Mouse (Mus musculus) intestine, postnatal 0 days (tissue): ENCODE data around the gene Ldlr. TPM values are rescaled to one million over a fixed set of nuclear protein-coding genes. Genes with fewer than 3 reads are reported as not detected.

Experiments used
- ATAC-seq: fragments of 200-750 bp; cut with Nextera tagmentation; 2 replicates; pipeline ENCODE4 v1.8.0; 2017; ENCODE audit warnings: mild to moderate bottlenecking, moderate TSS enrichment, moderate library complexity
- H3K27ac ChIP-seq: fragments of 300-500 bp; sonication (generic); 2 replicates; pipeline ENCODE4 v1.5.1; 2014; ENCODE audit warnings: mild to moderate bottlenecking, low read depth, low read length, moderate library complexity
- H3K27me3 ChIP-seq: fragments of 300-500 bp; sonication (generic); replicated peaks from 2 replicates; pipeline ENCODE4 v1.6.1; 2014; ENCODE audit warnings: low read length, mixed read lengths; ENCODE audit not compliant: control insufficient read depth, insufficient read depth
- H3K36me3 ChIP-seq: fragments of 300-500 bp; sonication (generic); 2 replicates; pipeline ENCODE4 v1.6.1; 2014; ENCODE audit warnings: mild to moderate bottlenecking, moderate library complexity; ENCODE audit not compliant: control insufficient read depth, insufficient read depth
- H3K4me1 ChIP-seq: fragments of 300-500 bp; sonication (generic); replicated peaks from 2 replicates; pipeline ENCODE4 v1.6.1; 2014; ENCODE audit warnings: antibody characterized with exemption, low read length, mixed read lengths; ENCODE audit not compliant: control insufficient read depth, insufficient read depth
- H3K4me2 ChIP-seq: fragments of 300-500 bp; sonication (generic); replicated peaks from 2 replicates; pipeline ENCODE4 v1.6.1; 2014; ENCODE audit warnings: low read depth, mild to moderate bottlenecking, moderate library complexity
- H3K4me3 ChIP-seq: fragments of 300-500 bp; sonication (generic); 2 replicates; pipeline ENCODE4 v1.5.1; 2014; ENCODE audit warnings: low read depth, low read length
- H3K9ac ChIP-seq: fragments of 300-500 bp; sonication (generic); 2 replicates; pipeline ENCODE4 v1.6.1; 2014; ENCODE audit warnings: mild to moderate bottlenecking, low read depth, low read length
- H3K9me3 ChIP-seq: fragments of 300-500 bp; sonication (generic); 2 replicates; pipeline ENCODE4 v1.6.1; 2016; ENCODE audit warnings: mixed run types; ENCODE audit not compliant: control insufficient read depth
- CTCF ChIP-seq: sonication (generic); IDR thresholded peaks from 2 replicates; pipeline ENCODE4 v1.5.1; 2016; ENCODE audit warnings: low read depth, mild to moderate bottlenecking, control low read depth, antibody characterized with exemption, moderate library complexity
- WGBS: fragments of 180-500 bp; shearing (Covaris S2); extraction: QIAGEN DNeasy Blood & Tissue Kit; methylation state at CpG from one replicate; pipeline ENCODE4 v1.1.7; 2014; 5-methylcytosine and 5-hydroxymethylcytosine counted together
- polyA plus RNA-seq: library from polyadenylated mRNA; unstranded; fragments of >200 nt; fragmentation: Nextera tagmentation; extraction: Ambion mirVana; gene quantifications from 2 replicates; pipeline ENCODE4 v1.2.1, GENCODE M21; 2015

The Ldlr gene
- polyA plus RNA-seq, 1 experiment from 2014 or later: 22.8 TPM

DNA sequence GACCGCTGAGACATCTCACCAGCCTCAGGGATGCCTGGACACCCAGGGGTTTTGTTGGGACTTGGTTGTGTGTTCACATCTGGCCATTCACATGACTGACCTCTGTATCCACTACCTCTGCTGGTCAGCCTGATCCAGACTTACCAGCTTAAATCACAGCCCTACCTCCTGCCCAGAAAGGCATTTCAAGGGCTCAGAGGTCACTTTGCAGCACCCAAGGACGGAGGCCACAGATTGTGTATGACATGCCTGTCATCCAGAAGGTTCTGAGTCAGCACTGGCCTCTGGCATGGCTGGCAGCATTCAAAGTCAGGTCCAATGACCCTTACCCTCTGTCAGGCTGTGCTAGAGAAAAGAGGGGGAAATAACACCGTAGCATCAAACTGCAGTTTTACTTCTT, 33.3 kb upstream of the Ldlr start:
- Histone ChIP-seq H3K9ac (no peak overlapping the region), H3K9me3 (no peaks in the 10 kb centered on the region), H3K4me1 (no peaks in the 10 kb centered on the region), H3K27ac (peak overlapping the region; percentile 66; the same call in 1 of the 2 replicates), H3K4me3 (no peak overlapping the region), H3K36me3 (peaks cover 64% of the 10 kb centered on the region), H3K4me2 (no peak overlapping the region), H3K27me3 (no peaks in the 10 kb centered on the region)
- 0 out of 2 replicates have a peak, but pooled peaks have one; percentile 22 for TF ChIP-seq CTCF
- WGBS: 72% methylated on average over 3 of the region's 3 CpGs
- ATAC-seq: no peak

GRCm38 (mm10) chr9:21691862-21692261, 31.4 kb upstream of the Ldlr start:
- no peak overlapping the region for H3K9ac ChIP-seq
- H3K4me2 ChIP-seq: no peak overlapping the region
- H3K27ac ChIP-seq: no peak overlapping the region
- peak; percentile 75 for TF ChIP-seq CTCF
- H3K36me3 ChIP-seq: peaks cover 59% of the 10 kb centered on the region
- H3K4me1 ChIP-seq: no peaks in the 10 kb centered on the region
- ATAC-seq: no peak
- H3K27me3 ChIP-seq: no peaks in the 10 kb centered on the region
- H3K9me3 ChIP-seq: no peaks in the 10 kb centered on the region
- 42% methylated on average over 2 of the region's 2 CpGs for WGBS
- H3K4me3 ChIP-seq: no peak overlapping the region

DNA sequence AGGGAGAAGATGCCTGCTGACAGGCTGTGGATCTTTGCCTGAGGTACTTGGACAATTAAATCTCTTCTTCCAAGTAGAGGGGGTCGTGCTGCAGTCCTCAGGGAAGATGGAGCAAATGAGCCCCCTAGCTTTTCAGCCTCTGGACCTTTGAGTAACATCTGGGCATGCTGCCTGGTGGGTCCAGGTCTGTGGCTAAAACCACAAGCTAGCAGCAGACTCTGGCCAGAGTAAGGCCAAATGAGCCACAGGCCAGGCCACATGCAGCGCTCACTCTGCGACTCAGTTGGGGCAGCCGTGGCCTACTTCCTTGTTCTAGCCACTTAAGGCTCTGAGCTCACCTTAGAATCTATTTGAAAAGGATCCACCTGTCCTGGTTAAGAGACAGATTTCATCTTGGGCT, 30.8 kb upstream of the Ldlr start:
- Histone ChIP-seq H3K9me3 (no peaks in the 10 kb centered on the region), H3K9ac (no peak overlapping the region), H3K27ac (peak overlapping the region; percentile 35; the same call in 1 of the 2 replicates), H3K4me3 (no peak overlapping the region), H3K4me1 (no peaks in the 10 kb centered on the region), H3K27me3 (no peaks in the 10 kb centered on the region), H3K4me2 (no peak overlapping the region), H3K36me3 (peaks cover 57% of the 10 kb centered on the region)
- no peak for ATAC-seq
- TF ChIP-seq CTCF: no peak
- 91% methylated on average over 4 of the region's 4 CpGs for WGBS

GRCm38 (mm10) chr9:21694071-21694470, 29.2 kb upstream of the Ldlr start:
- TF ChIP-seq CTCF: no peak
- Histone ChIP-seq H3K4me3 (no peak overlapping the region), H3K4me1 (no peaks in the 10 kb centered on the region), H3K9ac (no peak overlapping the region), H3K27me3 (no peaks in the 10 kb centered on the region), H3K36me3 (peaks cover 48% of the 10 kb centered on the region), H3K4me2 (no peak overlapping the region), H3K9me3 (no peaks in the 10 kb centered on the region), H3K27ac (peak overlapping the region; percentile 78)
- peak; percentile 84 for ATAC-seq

DNA sequence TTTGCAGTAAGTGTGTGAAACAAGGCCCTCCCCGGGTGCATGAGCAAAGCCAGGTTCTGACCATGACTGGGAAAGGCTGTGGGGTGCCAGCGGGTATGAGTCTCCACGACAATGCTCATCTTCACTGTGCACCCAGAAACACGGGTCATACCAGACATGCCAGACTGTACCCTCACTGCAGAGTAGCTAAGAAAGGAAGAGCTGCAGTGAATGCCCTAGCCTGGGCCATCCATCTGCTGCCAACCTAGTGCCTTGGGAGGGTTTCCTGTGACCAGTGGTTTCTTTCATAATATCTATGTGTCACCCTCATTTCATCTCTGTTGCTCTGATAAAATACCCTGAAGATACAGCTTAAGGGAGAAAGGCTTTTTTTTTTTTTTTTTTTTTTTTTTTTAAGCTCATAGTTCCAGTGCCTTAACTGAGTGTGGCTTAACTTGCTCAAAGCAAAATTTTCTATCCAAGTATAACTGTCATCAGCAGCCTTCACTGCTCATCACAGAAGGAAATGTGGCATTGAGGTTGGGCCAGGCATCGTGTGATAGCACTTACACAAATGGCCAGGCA, 28.0 kb upstream of the Ldlr start:
- Histone ChIP-seq H3K36me3 (peaks cover 47% of the 10 kb centered on the region), H3K4me3 (no peak overlapping the region), H3K9me3 (no peaks in the 10 kb centered on the region), H3K4me1 (no peaks in the 10 kb centered on the region), H3K27me3 (no peaks in the 10 kb centered on the region), H3K27ac (peak overlapping the region; percentile 78; the same call in 1 of the 2 replicates), H3K9ac (no peak overlapping the region), H3K4me2 (no peak overlapping the region)
- 88% methylated on average over 5 of the region's 5 CpGs for WGBS
- no peak for TF ChIP-seq CTCF
- ATAC-seq: no peak

DNA sequence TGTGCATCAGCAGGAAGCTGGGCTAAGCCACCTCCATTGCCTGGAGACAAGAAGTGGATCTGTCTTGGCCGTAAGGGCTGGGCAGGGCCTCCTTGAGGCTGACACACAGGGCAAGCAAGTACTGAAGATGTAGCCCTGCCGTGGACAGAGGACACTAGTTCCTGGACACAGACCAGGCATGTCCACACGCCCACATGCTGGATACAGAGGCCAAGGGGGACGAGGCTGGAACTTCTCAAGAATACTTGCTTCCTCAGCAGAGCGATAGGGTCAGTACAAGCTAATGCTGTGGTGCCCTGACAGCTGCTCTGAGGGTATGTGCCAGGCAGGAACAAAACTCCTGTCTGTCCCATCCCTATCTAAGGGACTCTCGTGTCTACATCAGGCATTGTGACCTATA, 26.2 kb upstream of the Ldlr start:
- H3K4me1 ChIP-seq: no peaks in the 10 kb centered on the region
- no peak for ATAC-seq
- 72% methylated on average over 6 of the region's 6 CpGs for WGBS
- no peak for TF ChIP-seq CTCF
- no peak overlapping the region for H3K9ac ChIP-seq
- no peak overlapping the region for H3K4me2 ChIP-seq
- H3K27me3 ChIP-seq: no peaks in the 10 kb centered on the region
- H3K36me3 ChIP-seq: peaks cover 62% of the 10 kb centered on the region
- H3K9me3 ChIP-seq: no peaks in the 10 kb centered on the region
- H3K27ac ChIP-seq: no peak overlapping the region
- no peak overlapping the region for H3K4me3 ChIP-seq
